Mouse (Mus musculus): ENCODE data around the gene Sema6d. TPM values are rescaled to one million over a fixed set of nuclear protein-coding genes. Genes with fewer than 3 reads are reported as not detected.

Gene Sema6d
- polyA plus RNA-seq, 1 experiment from 2014 or later, result 3.6 TPM

GRCm38 (mm10) chr2:124642131-124642530, 552.4 kb downstream of the Sema6d start:
- Histone ChIP-seq H3K27ac (ENCODE audit: low read depth) (no peak overlapping the region), H3K4me1 (ENCODE audit: insufficient read depth) (no peaks in the 10 kb centered on the region), H3K27me3 (ENCODE audit: insufficient read depth, low read length) (no peaks in the 10 kb centered on the region), H3K9me3 (ENCODE audit: low read length) (no peaks in the 10 kb centered on the region), H3K9ac (replicated peaks) (no peak overlapping the region), H3K36me3 (replicated peaks; ENCODE audit: insufficient read depth, low read length) (no peaks in the 10 kb centered on the region), H3K4me3 (ENCODE audit: low read depth, low read length) (no peak overlapping the region), H3K4me2 (ENCODE audit: low read depth, low read length) (no peak overlapping the region)
- no peak for ATAC-seq
- TF ChIP-seq EP300 (IDR thresholded peaks at IDR 0.05; ENCODE audit: low read depth) (no peak), CTCF (IDR thresholded peaks at IDR 0.05; ENCODE audit: low read depth) (no peak)
- 49% methylated on average over 3 of the region's 3 CpGs for WGBS (ENCODE audit: insufficient replicate concordance)
- no peak for DNase-seq

- Histone ChIP-seq H3K27me3 (ENCODE audit: insufficient read depth, low read length) (no peaks in the 10 kb centered on the region), H3K4me2 (ENCODE audit: low read depth, low read length) (no peak overlapping the region), H3K9ac (replicated peaks) (no peak overlapping the region), H3K27ac (ENCODE audit: low read depth) (no peak overlapping the region), H3K36me3 (replicated peaks; ENCODE audit: insufficient read depth, low read length) (0 out of 2 replicates have a peak, but pooled peaks cover 2% of the 10 kb centered on the region), H3K4me1 (ENCODE audit: insufficient read depth) (no peaks in the 10 kb centered on the region), H3K9me3 (ENCODE audit: low read length) (no peaks in the 10 kb centered on the region), H3K4me3 (ENCODE audit: low read depth, low read length) (no peak overlapping the region)
- WGBS (ENCODE audit: insufficient replicate concordance), result 91% methylated on average over 2 of the region's 2 CpGs
- ATAC-seq (no peak), DNase-seq (no peak)
- TF ChIP-seq EP300 (IDR thresholded peaks at IDR 0.05; ENCODE audit: low read depth) (no peak), CTCF (IDR thresholded peaks at IDR 0.05; ENCODE audit: low read depth) (no peak)
Measured at GRCm38 (mm10) chr2:124650609-124651008, 560.8 kb downstream of the Sema6d start.

GRCm38 (mm10) chr2:124651146-124651545, 561.4 kb downstream of the Sema6d start:
- ATAC-seq (no peak), DNase-seq (no peak)
- Histone ChIP-seq H3K36me3 (replicated peaks; ENCODE audit: insufficient read depth, low read length) (peaks cover 5% of the 10 kb centered on the region; the same call in 1 of the 2 replicates), H3K27me3 (ENCODE audit: insufficient read depth, low read length) (no peaks in the 10 kb centered on the region), H3K4me1 (ENCODE audit: insufficient read depth) (no peaks in the 10 kb centered on the region), H3K4me3 (ENCODE audit: low read depth, low read length) (no peak overlapping the region), H3K9me3 (ENCODE audit: low read length) (no peaks in the 10 kb centered on the region), H3K9ac (replicated peaks) (no peak overlapping the region), H3K4me2 (ENCODE audit: low read depth, low read length) (no peak overlapping the region), H3K27ac (ENCODE audit: low read depth) (no peak overlapping the region)
- no peak for TF ChIP-seq CTCF (IDR thresholded peaks at IDR 0.05; ENCODE audit: low read depth)
- no peak for TF ChIP-seq EP300 (IDR thresholded peaks at IDR 0.05; ENCODE audit: low read depth)
- WGBS (ENCODE audit: insufficient replicate concordance), result 69% methylated on average over 5 of the region's 5 CpGs

GRCm38 (mm10) chr2:124653161-124653560, 563.4 kb downstream of the Sema6d start:
- H3K36me3 ChIP-seq (replicated peaks; ENCODE audit: insufficient read depth, low read length), result peaks cover 5% of the 10 kb centered on the region; the same call in 1 of the 2 replicates
- H3K4me2 ChIP-seq (ENCODE audit: low read depth, low read length), result no peak overlapping the region
- no peak for ATAC-seq
- no peaks in the 10 kb centered on the region for H3K4me1 ChIP-seq (ENCODE audit: insufficient read depth)
- no peak for DNase-seq
- no peaks in the 10 kb centered on the region for H3K9me3 ChIP-seq (ENCODE audit: low read length)
- no peak overlapping the region for H3K9ac ChIP-seq (replicated peaks)
- no peak overlapping the region for H3K27ac ChIP-seq (ENCODE audit: low read depth)
- H3K27me3 ChIP-seq (ENCODE audit: insufficient read depth, low read length), result no peaks in the 10 kb centered on the region
- H3K4me3 ChIP-seq (ENCODE audit: low read depth, low read length), result no peak overlapping the region
- 78% methylated on average over 7 of the region's 7 CpGs for WGBS (ENCODE audit: insufficient replicate concordance)
- TF ChIP-seq CTCF (IDR thresholded peaks at IDR 0.05; ENCODE audit: low read depth), result no peak
- no peak for TF ChIP-seq EP300 (IDR thresholded peaks at IDR 0.05; ENCODE audit: low read depth)

GRCm38 (mm10) chr2:124657358-124657757, 567.6 kb downstream of the Sema6d start:
- H3K9me3 ChIP-seq (ENCODE audit: low read length), result no peaks in the 10 kb centered on the region
- peaks cover 5% of the 10 kb centered on the region; the same call in 1 of the 2 replicates for H3K36me3 ChIP-seq (replicated peaks; ENCODE audit: insufficient read depth, low read length)
- no peak overlapping the region for H3K9ac ChIP-seq (replicated peaks)
- no peak overlapping the region for H3K4me3 ChIP-seq (ENCODE audit: low read depth, low read length)
- H3K27ac ChIP-seq (ENCODE audit: low read depth), result no peak overlapping the region
- H3K27me3 ChIP-seq (ENCODE audit: insufficient read depth, low read length), result no peaks in the 10 kb centered on the region
- TF ChIP-seq EP300 (IDR thresholded peaks at IDR 0.05; ENCODE audit: low read depth) (no peak), CTCF (IDR thresholded peaks at IDR 0.05; ENCODE audit: low read depth) (no peak)
- H3K4me2 ChIP-seq (ENCODE audit: low read depth, low read length), result no peak overlapping the region
- WGBS (ENCODE audit: insufficient replicate concordance), result 81% methylated on average over 11 of the region's 11 CpGs
- H3K4me1 ChIP-seq (ENCODE audit: insufficient read depth), result no peaks in the 10 kb centered on the region
- ATAC-seq, result no peak
- DNase-seq, result no peak

- no peak overlapping the region for H3K9ac ChIP-seq (replicated peaks)
- DNase-seq, result no peak
- no peak for ATAC-seq
- H3K4me3 ChIP-seq (ENCODE audit: low read depth, low read length), result no peak overlapping the region
- H3K4me2 ChIP-seq (ENCODE audit: low read depth, low read length), result no peak overlapping the region
- 81% methylated on average over 14 of the region's 14 CpGs for WGBS (ENCODE audit: insufficient replicate concordance)
- H3K27ac ChIP-seq (ENCODE audit: low read depth), result no peak overlapping the region
- no peak for TF ChIP-seq CTCF (IDR thresholded peaks at IDR 0.05; ENCODE audit: low read depth)
- no peak for TF ChIP-seq EP300 (IDR thresholded peaks at IDR 0.05; ENCODE audit: low read depth)
- H3K27me3 ChIP-seq (ENCODE audit: insufficient read depth, low read length), result no peaks in the 10 kb centered on the region
- H3K9me3 ChIP-seq (ENCODE audit: low read length), result no peaks in the 10 kb centered on the region
- no peaks in the 10 kb centered on the region for H3K4me1 ChIP-seq (ENCODE audit: insufficient read depth)
- H3K36me3 ChIP-seq (replicated peaks; ENCODE audit: insufficient read depth, low read length), result peaks cover 5% of the 10 kb centered on the region; the same call in 1 of the 2 replicates
Measured at GRCm38 (mm10) chr2:124658374-124658773, 568.6 kb downstream of the Sema6d start.

GRCm38 (mm10) chr2:124659601-124660000, 569.8 kb downstream of the Sema6d start:
- TF ChIP-seq CTCF (IDR thresholded peaks at IDR 0.05; ENCODE audit: low read depth) (no peak), EP300 (IDR thresholded peaks at IDR 0.05; ENCODE audit: low read depth) (no peak)
- 84% methylated on average over 13 of the region's 13 CpGs for WGBS (ENCODE audit: insufficient replicate concordance)
- no peak for ATAC-seq
- DNase-seq, result no peak
- Histone ChIP-seq H3K9ac (replicated peaks) (no peak overlapping the region), H3K4me1 (ENCODE audit: insufficient read depth) (no peaks in the 10 kb centered on the region), H3K27ac (ENCODE audit: low read depth) (no peak overlapping the region), H3K4me2 (ENCODE audit: low read depth, low read length) (no peak overlapping the region), H3K36me3 (replicated peaks; ENCODE audit: insufficient read depth, low read length) (peaks cover 8% of the 10 kb centered on the region; the same call in 1 of the 2 replicates), H3K9me3 (ENCODE audit: low read length) (no peaks in the 10 kb centered on the region), H3K4me3 (ENCODE audit: low read depth, low read length) (no peak overlapping the region), H3K27me3 (ENCODE audit: insufficient read depth, low read length) (no peaks in the 10 kb centered on the region)

Data from liver, postnatal 0 days (tissue).